Mouse (Mus musculus) Patski (cell line): Measurements from ENCODE around the gene Frmd4a. TPM values are rescaled to one million over a fixed set of nuclear protein-coding genes. Genes with fewer than 3 reads are reported as not detected.

ENCODE experiments used
- ATAC-seq: fragments of 100-300 bp; one replicate; pipeline ENCODE4 v1.8.0; 2021
- CTCF ChIA-PET: fragments of 350-600 bp; sonication (Branson Sonifier 250); formaldehyde crosslinking; loops from one replicate; lab custom pipeline; 2022; ENCODE audit warnings: inconsistent platforms; lab: Charles Lee
- POLR2A ChIA-PET: fragments of 350-600 bp; sonication (Branson Sonifier 250); formaldehyde crosslinking; loops from one replicate; lab custom pipeline; 2022; ENCODE audit warnings: antibody characterized with exemption, inconsistent platforms; lab: Charles Lee
- DNase-seq: peaks from one replicate; pipeline ENCODE4 v3.0.0-alpha.2; 2011; ENCODE audit warnings: low read depth, low spot score
- H3K27me3 ChIP-seq: fragments of 371-371 bp; one replicate; pipeline ENCODE4 v1.5.1; 2021
- CTCF ChIP-seq: fragments of 100-300 bp; IDR thresholded peaks from one replicate; pipeline ENCODE4 v1.5.1; 2021
- in situ Hi-C: fragments of 300-500 bp; cut with MboI; formaldehyde crosslinking; loops from 3 replicates; pipeline ENCODE4 v1.11.1; 2018; ENCODE audit warnings: low pct_unique_long_range_greater_than_20kb, mixed read lengths
- polyA plus RNA-seq: library from polyadenylated mRNA; unstranded; gene quantifications from one replicate; pipeline ENCODE4 v1.2.3, GENCODE M21; 2021

The Frmd4a gene
- polyA plus RNA-seq, 1 experiment from 2014 or later: 40.6 TPM

GRCm38 (mm10) chr2:4400771-4401596 is 383.5 kb downstream of the Frmd4a start:
- in situ Hi-C loops: no loop called here
- POLR2A ChIA-PET: interaction anchor here (0.6 kb wide), 1 partner anchor 15 kb away, joined by 3 read pairs; no protein-coding TSS in a partner anchor
- no peak for TF ChIP-seq CTCF

GRCm38 (mm10) chr2:4401597-4402581 is 384.4 kb downstream of the Frmd4a start:
- TF ChIP-seq CTCF: no peak
- in situ Hi-C loops: no loop called here
- ATAC-seq (peak; percentile 42), DNase-seq (no peak)
- H3K27me3 ChIP-seq: no peaks in the 10 kb centered on the region
- ChIA-PET POLR2A (interaction anchor here (0.6 to 0.8 kb wide), 7 partner anchors 14 to 606 kb away, joined by 3 to 7 read pairs (median 3); no protein-coding TSS in a partner anchor), CTCF (interaction anchor here (0.7 to 1.3 kb wide), 5 partner anchors 19 to 180 kb away, joined by 3 to 5 read pairs (median 4); no protein-coding TSS in a partner anchor)

More at GRCm38 (mm10) chr2:4400771-4401596, 383.5 kb downstream of the Frmd4a start:
- CTCF ChIA-PET: interaction anchor here (0.7 to 1.0 kb wide), 2 partner anchors 63 to 172 kb away, joined by 3 read pairs; no protein-coding TSS in a partner anchor
- ATAC-seq: peak; percentile 73
- DNase-seq: no peak
- H3K27me3 ChIP-seq: no peaks in the 10 kb centered on the region

DNA sequence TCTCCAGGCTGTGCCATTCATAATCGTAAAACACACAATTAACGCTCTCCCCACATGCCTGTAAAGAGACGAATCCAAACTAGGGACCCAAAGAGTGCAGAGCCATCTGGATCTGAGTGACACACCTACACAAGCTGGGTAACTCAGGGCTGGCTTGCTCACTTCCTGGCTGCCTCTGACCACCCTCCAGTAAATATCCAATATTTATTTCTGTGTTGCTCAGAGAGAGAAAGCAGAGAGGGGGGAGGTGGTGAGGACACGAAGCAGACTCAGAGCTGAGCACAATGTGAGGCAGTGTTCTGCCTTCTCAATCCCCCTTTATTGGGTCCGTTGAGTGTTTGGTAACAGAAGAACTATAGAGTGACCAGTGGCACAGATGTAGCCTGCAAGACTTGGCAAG is 389.5 kb downstream of the Frmd4a start:
- DNase-seq (no peak), ATAC-seq (no peak)
- POLR2A ChIA-PET: interaction anchor here (1.7 kb wide), 1 partner anchor 12 kb away, joined by 3 read pairs; no protein-coding TSS in a partner anchor
- H3K27me3 ChIP-seq: no peaks in the 10 kb centered on the region
- TF ChIP-seq CTCF: no peak
- in situ Hi-C loops: no loop called here
- CTCF ChIA-PET: no interaction called here

DNA sequence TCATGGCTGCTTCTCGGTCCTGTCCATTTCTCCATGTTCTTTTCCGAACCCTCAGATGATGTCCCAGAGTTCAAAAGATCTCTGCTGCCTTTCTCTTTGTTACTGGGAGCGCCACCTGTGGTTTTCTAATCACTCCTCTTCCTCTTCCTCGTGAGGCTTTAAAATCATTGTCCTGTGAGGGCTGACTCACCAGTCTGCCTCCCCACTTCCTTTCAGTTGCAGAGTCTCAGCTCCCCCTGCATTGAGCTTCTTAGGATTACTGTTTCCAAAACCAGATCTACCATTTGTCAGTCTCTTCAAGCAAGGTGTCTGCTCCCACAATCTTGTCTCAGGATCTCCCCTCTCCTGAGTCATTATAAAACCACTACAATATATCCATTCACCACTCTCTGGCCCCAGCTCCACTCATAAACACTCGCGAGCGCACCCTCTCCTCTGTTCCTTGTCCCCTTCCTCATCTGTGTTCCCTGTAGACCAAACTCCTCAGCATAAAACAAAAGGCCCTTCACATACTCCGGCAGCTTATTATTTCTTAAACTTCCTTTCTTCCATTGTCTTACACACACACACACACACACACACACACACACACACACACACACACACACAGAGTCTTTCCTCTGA is 392.4 kb downstream of the Frmd4a start:
- DNase-seq (no peak), ATAC-seq (no peak)
- CTCF ChIA-PET: interaction anchor here (0.9 to 1.7 kb wide), 4 partner anchors 11 to 187 kb away, joined by 3 to 5 read pairs (median 4); no protein-coding TSS in a partner anchor
- H3K27me3 ChIP-seq: no peaks in the 10 kb centered on the region
- TF ChIP-seq CTCF: no peak
- POLR2A ChIA-PET: interaction anchor here (0.6 kb wide), 2 partner anchors 54 to 88 kb away, joined by 3 to 4 read pairs; no protein-coding TSS in a partner anchor
- in situ Hi-C loops: no loop called here

GRCm38 (mm10) chr2:4412870-4413595 is 395.5 kb downstream of the Frmd4a start:
- no peak for ATAC-seq
- CTCF ChIA-PET: interaction anchor here (1.1 to 1.7 kb wide), 2 partner anchors 27 to 78 kb away, joined by 4 read pairs; no protein-coding TSS in a partner anchor

DNA sequence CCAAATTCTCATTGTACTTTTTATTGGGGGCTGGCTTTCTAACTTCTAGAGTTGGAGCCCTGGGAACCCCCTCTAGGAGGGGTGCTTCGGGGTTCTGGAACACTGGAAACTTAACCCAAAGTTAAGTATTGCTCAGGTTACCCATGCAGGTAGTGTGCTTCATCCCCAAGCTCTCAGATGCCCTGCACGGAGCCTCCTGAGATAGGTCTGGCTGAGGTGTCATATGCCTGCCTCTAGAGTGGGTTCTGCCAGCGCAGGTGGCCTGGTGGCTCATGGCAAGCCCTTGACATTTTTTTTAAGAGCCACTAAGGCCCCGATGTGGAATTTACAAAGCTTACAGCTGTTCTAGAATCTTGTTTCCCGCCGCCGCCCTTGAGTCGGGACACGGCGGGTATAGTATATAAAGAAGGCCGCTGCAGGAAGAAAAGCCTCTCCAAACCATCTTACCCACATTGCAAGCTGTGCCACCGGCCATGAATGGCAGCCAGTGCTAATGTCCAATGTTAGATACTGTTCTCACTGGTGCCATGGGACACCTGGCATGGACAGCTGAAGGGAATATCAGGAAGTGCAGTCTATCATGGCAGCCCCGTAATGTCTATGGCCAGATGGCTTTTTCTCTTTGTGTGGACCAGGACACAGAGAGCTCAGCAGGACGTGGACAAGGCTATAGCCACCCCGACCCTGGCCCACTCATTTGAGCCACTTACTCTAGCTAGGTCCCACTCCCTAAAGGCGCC is 396.2 kb downstream of the Frmd4a start:
- DNase-seq (no peak), ATAC-seq (no peak)
- CTCF ChIA-PET: interaction anchor here (1.1 to 1.7 kb wide), 3 partner anchors 26 to 77 kb away, joined by 3 to 4 read pairs (median 4); no protein-coding TSS in a partner anchor
- in situ Hi-C loops: no loop called here
- no peaks in the 10 kb centered on the region for H3K27me3 ChIP-seq
- POLR2A ChIA-PET: interaction anchor here (0.6 kb wide), 1 partner anchor 147 kb away, joined by 4 read pairs; no protein-coding TSS in a partner anchor
- TF ChIP-seq CTCF: no peak

More at GRCm38 (mm10) chr2:4412870-4413595, 395.5 kb downstream of the Frmd4a start:
- no peak for DNase-seq
- no peak for TF ChIP-seq CTCF
- no peaks in the 10 kb centered on the region for H3K27me3 ChIP-seq
- in situ Hi-C loops: no loop called here
- POLR2A ChIA-PET: interaction anchor here (0.7 kb wide), 1 partner anchor 9 kb away, joined by 4 read pairs; no protein-coding TSS in a partner anchor

- DNase-seq (no peak), ATAC-seq (no peak)
- no peaks in the 10 kb centered on the region for H3K27me3 ChIP-seq
- no peak for TF ChIP-seq CTCF
- in situ Hi-C loops: no loop called here
- POLR2A ChIA-PET: no interaction called here
- CTCF ChIA-PET: interaction anchor here (0.7 to 2.0 kb wide), 5 partner anchors 9 to 29 kb away, joined by 3 to 5 read pairs (median 3); no protein-coding TSS in a partner anchor
Measured at GRCm38 (mm10) chr2:4420679-4421312, 403.3 kb downstream of the Frmd4a start.

GRCm38 (mm10) chr2:4421757-4422156 is 404.2 kb downstream of the Frmd4a start:
- ChIA-PET CTCF (interaction anchor here (1.5 kb wide), 1 partner anchor 12 kb away, joined by 4 read pairs; no protein-coding TSS in a partner anchor), POLR2A (interaction anchor here (0.6 to 0.7 kb wide), 3 partner anchors 9 to 37 kb away, joined by 3 to 4 read pairs (median 3); no protein-coding TSS in a partner anchor)
- DNase-seq: no peak
- ATAC-seq: peak; percentile 96
- in situ Hi-C loops: no loop called here
- no peak for TF ChIP-seq CTCF
- H3K27me3 ChIP-seq: no peaks in the 10 kb centered on the region
